Mouse (Mus musculus) right cerebral cortex, postnatal 10 days (tissue): ENCODE data around the gene Cep83.
A peak's percentile ranks its signal among the peaks of the same experiment; 100 is the strongest.
"Not testable (repeated sequence)": the region's sequence is repeated elsewhere in the genome, so short reads cannot be mapped to it uniquely, and the experiment has no call there.

Source experiments
- DNase-seq, 2 experiments: peaks; one replicate each; pipeline ENCODE4 v3.0.0; 2021; ENCODE audit warnings: low spot score in 2 of 2

The Cep83 gene

DNA sequence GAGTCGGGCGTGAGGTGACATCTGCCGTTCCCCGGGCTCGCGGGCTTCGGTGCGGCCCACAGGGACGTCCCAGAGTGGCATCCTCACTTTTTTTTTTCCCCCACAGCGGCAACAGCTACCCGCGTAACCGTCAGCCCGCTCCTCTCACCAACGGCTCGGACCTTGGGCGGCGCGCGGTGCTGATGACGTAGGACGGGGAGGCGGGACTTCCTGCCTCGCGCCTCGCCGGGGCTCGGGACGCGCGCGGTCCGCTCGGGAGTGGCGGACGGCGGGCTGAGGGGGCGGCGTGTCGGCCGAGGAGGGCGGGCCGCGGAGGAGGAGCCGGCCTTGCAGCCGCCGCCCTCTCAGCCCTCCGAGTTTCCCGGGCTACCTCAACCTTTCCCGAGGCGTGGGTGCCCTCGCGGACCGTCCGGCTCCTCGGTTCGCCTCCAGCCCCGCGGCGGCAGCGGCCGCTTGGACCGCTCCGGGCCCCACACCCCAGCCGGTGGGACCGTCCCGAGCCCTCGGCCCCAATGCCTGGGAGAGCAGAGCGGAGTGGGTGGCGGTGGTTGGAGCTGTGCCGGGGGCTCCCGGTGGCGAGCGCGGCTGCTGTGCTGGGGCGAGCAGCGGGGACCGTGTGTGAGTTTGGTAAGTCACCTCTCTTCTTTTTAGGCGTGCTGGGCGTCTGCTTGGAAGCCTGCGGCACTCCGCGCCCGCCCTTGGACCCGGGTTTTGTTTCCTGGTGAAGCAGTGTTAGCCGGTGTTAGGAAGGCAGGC is at the start of gene Cep83:
TSS of gene Cep83 (plus strand) at position 235 of the 756 bp plus-strand sequence.
- DNase-seq = peak; percentile 95 to 96

DNA sequence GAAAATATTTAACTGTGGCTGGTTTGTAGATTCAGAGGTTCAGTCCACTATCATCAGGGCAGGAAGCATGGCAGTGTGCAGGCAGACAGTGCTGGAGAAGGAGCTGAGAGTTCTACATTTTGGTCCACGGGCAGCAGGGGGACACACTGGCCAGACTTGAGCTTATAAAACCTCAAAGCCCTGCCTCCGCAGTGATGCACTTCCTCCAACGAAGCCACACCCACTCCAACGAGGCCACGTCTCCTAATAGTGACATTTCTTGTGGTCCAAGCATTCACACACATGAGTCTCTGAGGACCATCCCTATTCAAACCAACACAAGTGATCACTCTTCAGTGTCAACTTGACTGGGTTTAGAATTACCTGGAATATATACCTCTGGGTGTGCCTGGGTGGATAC is 49.2 kb upstream of the Cep83 start:
- DNase-seq = no peak

- no peak for DNase-seq
Observed at GRCm38 (mm10) chr10:94640067-94640466, 48.4 kb upstream of the Cep83 start.

- no peak for DNase-seq
Observed at GRCm38 (mm10) chr10:94664036-94664435, 24.4 kb upstream of the Cep83 start.

DNA sequence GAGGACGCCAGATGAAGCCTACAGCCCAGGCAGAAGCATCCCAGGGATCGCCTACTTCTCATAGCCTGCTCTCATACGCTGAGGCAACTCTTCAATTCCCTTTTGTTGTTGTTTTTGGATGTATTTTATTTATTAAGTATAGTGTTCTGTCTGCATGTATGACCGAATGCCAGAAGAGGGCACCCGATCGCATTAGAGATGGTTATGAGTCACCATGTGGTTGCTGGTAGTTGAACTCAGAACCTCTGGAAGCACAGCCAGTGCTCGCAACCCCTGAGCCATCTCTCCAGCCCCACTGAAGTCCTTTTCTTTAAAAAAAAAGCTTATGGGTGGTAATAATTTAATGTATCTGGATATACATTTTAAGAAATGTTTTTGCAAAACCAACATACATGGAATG is 24.0 kb upstream of the Cep83 start:
- no peak for DNase-seq

DNA sequence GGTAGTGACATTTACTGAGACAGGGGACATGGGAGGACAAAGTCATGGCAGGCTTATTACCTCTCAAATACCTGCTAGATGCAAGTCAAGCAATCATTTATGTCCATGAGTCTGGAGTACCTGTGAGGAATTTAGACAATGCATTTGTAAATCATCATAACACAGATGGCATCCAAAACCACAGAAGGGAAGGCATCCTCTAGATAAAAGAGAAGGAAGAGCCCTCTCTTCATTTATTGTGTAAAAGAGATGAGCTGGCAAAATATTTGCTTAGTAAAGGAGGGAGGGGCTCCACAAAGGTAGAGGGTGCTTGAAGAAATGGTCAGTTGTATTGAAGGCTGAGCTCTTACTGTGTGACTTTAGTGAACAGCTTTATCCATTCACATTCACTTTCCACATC is 20.3 kb upstream of the Cep83 start:
- DNase-seq = no peak

DNA sequence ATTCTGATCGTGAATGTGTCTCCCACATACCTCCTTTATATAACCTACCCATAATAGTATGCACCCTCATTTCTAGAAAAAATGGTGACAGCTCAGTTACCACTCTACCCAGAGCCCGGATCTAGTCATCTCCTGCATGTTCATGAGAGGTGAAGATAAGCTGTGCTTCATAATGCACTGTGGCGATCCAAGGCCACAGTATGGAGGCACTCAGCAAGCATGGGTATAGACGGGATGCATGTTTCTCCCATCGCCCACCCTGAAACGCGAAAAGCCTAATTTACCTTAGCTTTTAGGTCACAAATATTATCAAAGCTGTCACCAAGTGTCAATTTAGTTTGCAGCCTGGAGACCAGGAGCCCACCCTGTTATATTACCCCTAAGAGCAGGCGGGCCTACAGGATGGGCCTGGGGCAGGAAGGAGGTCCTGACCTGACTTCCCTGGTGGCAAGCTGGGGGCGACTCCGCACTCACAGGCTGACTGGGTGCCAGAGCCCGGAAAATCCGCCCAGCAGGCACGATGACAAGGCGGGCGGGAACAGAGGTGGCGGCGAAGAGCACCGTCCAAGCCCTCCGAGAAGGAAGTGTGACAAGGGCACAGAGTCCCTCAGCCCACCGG is 544 bp upstream of the Cep83 start:
- peak; percentile 50 to 76 for DNase-seq

GRCm38 (mm10) chr10:94689176-94689510 is 689 bp downstream of the Cep83 start:
- no peak for DNase-seq

DNA sequence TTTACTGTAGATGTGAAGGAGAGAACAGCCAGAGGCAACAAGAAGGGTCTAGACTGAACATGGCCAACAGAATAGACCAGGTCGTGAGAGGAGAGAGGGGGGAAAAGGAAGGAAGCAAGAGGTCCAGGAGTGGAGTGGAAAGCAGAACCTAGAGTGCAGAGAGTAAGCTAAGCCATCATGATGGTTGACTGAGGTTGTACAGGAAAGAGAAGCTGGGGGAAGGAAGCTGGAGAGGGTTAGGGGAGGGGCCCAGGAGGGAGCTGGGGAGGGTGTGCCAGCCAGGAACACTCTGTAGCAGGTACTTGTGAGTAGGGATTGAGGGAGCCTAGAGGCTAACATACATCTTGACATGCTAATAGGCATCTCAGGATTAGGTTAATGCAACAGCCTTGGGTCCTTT is 1.9 kb downstream of the Cep83 start:
- DNase-seq = no peak

DNA sequence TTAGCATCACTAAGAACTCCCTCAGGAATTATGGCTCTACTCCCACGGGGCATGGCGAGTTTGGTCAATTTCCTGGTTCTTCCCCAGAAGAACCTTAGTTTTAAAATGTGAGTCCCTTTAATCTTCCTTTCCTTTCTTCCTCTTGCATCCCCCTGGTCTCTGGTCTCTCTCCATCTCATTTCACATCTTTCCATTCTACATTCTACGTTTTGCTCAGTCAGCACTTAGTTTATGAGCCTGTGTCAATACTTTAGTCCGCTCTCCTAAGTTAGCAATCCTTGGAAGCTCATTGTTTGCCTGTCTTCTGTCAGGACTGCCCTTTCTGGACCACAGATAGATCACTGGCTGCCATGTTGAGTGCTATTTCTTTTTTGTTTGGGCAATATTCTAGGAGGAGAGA is 3.7 kb downstream of the Cep83 start:
- DNase-seq = no peak

DNA sequence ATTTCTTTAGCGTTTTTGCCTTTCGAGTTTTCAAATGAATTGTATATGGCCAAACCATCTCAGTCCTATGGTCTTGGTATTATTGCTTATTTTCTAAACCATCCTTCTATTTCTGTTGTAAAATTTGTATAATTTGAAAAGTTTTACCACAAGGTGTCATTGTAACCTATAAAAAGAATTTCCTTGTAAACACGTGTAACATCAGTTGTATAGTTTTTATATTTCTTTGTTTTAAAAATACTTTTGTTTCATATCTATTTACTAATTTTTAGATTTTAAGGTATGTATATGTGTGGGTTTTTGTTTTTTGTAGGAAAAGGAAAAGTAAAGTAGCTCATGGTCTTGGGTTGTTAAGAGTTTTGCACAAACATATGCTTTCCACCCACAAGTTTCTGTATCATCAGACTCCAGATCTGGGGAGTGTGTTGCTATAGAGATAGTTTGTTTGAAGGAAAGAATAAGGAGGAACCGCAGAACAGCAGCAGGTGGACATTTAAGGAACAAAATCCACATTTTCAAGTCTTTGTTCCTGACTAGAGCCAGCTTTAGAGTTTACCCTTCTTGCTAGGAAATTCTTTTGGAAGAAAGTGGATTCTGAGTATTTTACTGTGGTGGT is 17.3 kb downstream of the Cep83 start:
- DNase-seq = no peak

- DNase-seq = no peak
Observed at GRCm38 (mm10) chr10:94706695-94707094, 18.2 kb downstream of the Cep83 start.

GRCm38 (mm10) chr10:94709622-94710319 is 21.3 kb downstream of the Cep83 start:
- DNase-seq = peak in 1 of 2 experiments; percentile 30

GRCm38 (mm10) chr10:94710320-94710695 is 21.9 kb downstream of the Cep83 start:
- no peak for DNase-seq

DNA sequence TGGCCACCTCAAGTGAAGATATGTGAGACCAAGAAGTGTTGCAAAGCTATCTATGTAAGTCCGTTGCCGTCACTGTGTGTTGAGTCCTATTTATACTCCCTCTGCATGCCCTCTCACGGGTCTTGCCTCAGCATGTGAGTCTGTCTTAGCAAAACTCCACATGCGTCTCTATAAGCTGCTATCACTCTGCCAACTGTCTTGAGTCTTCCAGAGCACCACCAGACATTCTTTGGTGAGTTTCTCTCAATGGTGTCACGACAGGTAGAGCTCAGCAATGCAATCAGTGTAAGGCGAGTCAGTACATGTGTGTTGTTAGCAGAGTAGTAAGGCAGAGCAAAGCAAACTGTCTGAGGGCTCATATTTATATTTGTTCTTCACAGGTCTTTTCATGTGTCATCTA is 31.8 kb downstream of the Cep83 start:
- no peak for DNase-seq

- DNase-seq = not testable (repeated sequence)
Observed at GRCm38 (mm10) chr10:94728053-94728452, 39.6 kb downstream of the Cep83 start.

- DNase-seq = no peak
Observed at GRCm38 (mm10) chr10:94730445-94730844, 42.0 kb downstream of the Cep83 start.

GRCm38 (mm10) chr10:94734829-94735228 is 46.4 kb downstream of the Cep83 start:
- DNase-seq = no peak

- DNase-seq = no peak
Observed at GRCm38 (mm10) chr10:94740221-94740620, 51.8 kb downstream of the Cep83 start.

DNA sequence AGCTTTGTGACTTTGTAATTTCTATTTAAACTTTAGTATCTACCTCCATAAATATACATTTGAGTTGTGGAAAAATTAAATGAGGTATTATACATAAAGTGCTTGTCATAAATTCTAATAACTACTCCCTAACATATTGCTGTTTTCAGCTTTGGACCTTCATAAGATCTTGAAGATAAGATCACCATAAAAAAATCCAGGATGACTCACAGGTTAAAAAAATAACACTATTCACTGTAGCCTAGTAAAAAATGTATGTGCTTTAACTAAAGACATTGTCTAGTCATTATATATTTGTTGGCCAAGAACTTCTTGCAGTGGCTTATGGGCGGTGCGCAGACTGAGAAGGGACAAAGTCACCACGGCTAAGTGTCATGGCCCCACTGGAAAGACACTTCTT is 53.0 kb downstream of the Cep83 start:
- no peak for DNase-seq

- DNase-seq = no peak
Observed at GRCm38 (mm10) chr10:94747011-94747410, 58.6 kb downstream of the Cep83 start.

- no peak for DNase-seq
Observed at GRCm38 (mm10) chr10:94771496-94771895, 83.0 kb downstream of the Cep83 start.

- DNase-seq = no peak
Observed at GRCm38 (mm10) chr10:94777576-94777975, 89.1 kb downstream of the Cep83 start.
